Mouse (Mus musculus) lung, postnatal 0 days (tissue): ENCODE results near the gene Evx2. TPM values are rescaled to one million over a fixed set of nuclear protein-coding genes. Genes with fewer than 3 reads are reported as not detected.

Experiments used
- ATAC-seq: fragments of 200-750 bp; cut with Nextera tagmentation; 2 replicates; pipeline ENCODE4 v1.8.0; 2017; ENCODE audit warnings: moderate library complexity
- DNase-seq: peaks from one replicate; pipeline ENCODE4 v3.0.0-alpha.2; 2016; ENCODE audit warnings: low spot score
- H3K27ac ChIP-seq: fragments of 300-500 bp; sonication (generic); 2 replicates; pipeline ENCODE4 v1.5.1; 2014; ENCODE audit warnings: antibody characterized with exemption, mild to moderate bottlenecking, low read length, mixed read lengths
- H3K27me3 ChIP-seq: fragments of 300-500 bp; sonication (generic); replicated peaks from 2 replicates; pipeline ENCODE4 v1.6.1; 2014; ENCODE audit warnings: low read length, mixed read lengths; ENCODE audit not compliant: insufficient read depth
- H3K36me3 ChIP-seq: fragments of 300-500 bp; sonication (generic); 2 replicates; pipeline ENCODE4 v1.6.1; 2014; ENCODE audit warnings: low read length, mixed read lengths; ENCODE audit not compliant: insufficient read depth
- H3K4me1 ChIP-seq: fragments of 300-500 bp; sonication (generic); 2 replicates; pipeline ENCODE4 v1.6.1; 2014; ENCODE audit warnings: antibody characterized with exemption, low read depth, low read length, mixed read lengths; ENCODE audit not compliant: insufficient read depth
- H3K4me2 ChIP-seq: fragments of 300-500 bp; sonication (generic); replicated peaks from 2 replicates; pipeline ENCODE4 v1.6.1; 2014; ENCODE audit warnings: low read depth, mild to moderate bottlenecking, low read length, moderate library complexity, mixed read lengths
- H3K4me3 ChIP-seq: fragments of 300-500 bp; sonication (generic); 2 replicates; pipeline ENCODE4 v1.5.1; 2014; ENCODE audit warnings: low read depth, low read length
- H3K9ac ChIP-seq: fragments of 300-500 bp; sonication (generic); replicated peaks from 2 replicates; pipeline ENCODE4 v1.6.1; 2014; ENCODE audit warnings: low read depth, mild to moderate bottlenecking
- H3K9me3 ChIP-seq: fragments of 300-500 bp; sonication (generic); 2 replicates; pipeline ENCODE4 v1.6.1; 2016; ENCODE audit warnings: low read length, mixed read lengths
- CTCF ChIP-seq: IDR thresholded peaks from 2 replicates; pipeline ENCODE4 v1.5.1; 2016; ENCODE audit warnings: antibody characterized with exemption, mild to moderate bottlenecking
- EP300 ChIP-seq: IDR thresholded peaks from 2 replicates; pipeline ENCODE4 v1.6.1; 2016; ENCODE audit warnings: antibody characterized with exemption, mild to moderate bottlenecking, control low read depth
- whole genome bisulfite sequencing: fragments of 180-500 bp; shearing (Covaris S2); extraction: QIAGEN DNeasy Blood & Tissue Kit; methylation state at CpG from one replicate; pipeline ENCODE4 v1.1.7; 2014; 5-methylcytosine and 5-hydroxymethylcytosine counted together
- polyA plus RNA-seq: library from polyadenylated mRNA; unstranded; fragments of >200 nt; fragmentation: Nextera tagmentation; extraction: Ambion mirVana; gene quantifications from 2 replicates; pipeline ENCODE4 v1.2.1, GENCODE M21; 2015

Evx2 gene
- polyA plus RNA-seq, 1 experiment from 2014 or later = not detected

- TF ChIP-seq CTCF = no peak
- TF ChIP-seq EP300 = no peak
- peaks cover 8% of the 10 kb centered on the region; the same call in 1 of the 2 replicates for H3K4me1 ChIP-seq
- DNase-seq (no peak), ATAC-seq (no peak)
- H3K9me3 ChIP-seq = no peaks in the 10 kb centered on the region
- no peak overlapping the region for H3K27ac ChIP-seq
- no peak overlapping the region for H3K4me2 ChIP-seq
- H3K4me3 ChIP-seq = no peak overlapping the region
- no peaks in the 10 kb centered on the region for H3K36me3 ChIP-seq
- H3K27me3 ChIP-seq = peaks cover 91% of the 10 kb centered on the region
- 8% methylated on average over 22 of the region's 22 CpGs for WGBS
- no peak overlapping the region for H3K9ac ChIP-seq
Measured at GRCm38 (mm10) chr2:74700546-74701112, 41.3 kb upstream of the Evx2 start.

- Histone ChIP-seq H3K4me2 (no peak overlapping the region), H3K27me3 (peaks cover 91% of the 10 kb centered on the region), H3K9ac (no peak overlapping the region), H3K36me3 (no peaks in the 10 kb centered on the region), H3K9me3 (no peaks in the 10 kb centered on the region), H3K27ac (no peak overlapping the region), H3K4me1 (peaks cover 7% of the 10 kb centered on the region; the same call in 1 of the 2 replicates), H3K4me3 (no peak overlapping the region)
- ATAC-seq = no peak
- no peak for DNase-seq
- TF ChIP-seq EP300 (no peak), CTCF (no peak)
- WGBS = 5% methylated on average over 22 of the region's 23 CpGs
Measured at GRCm38 (mm10) chr2:74699664-74700545, 40.5 kb upstream of the Evx2 start.

GRCm38 (mm10) chr2:74699053-74699430 is 39.7 kb upstream of the Evx2 start:
- Histone ChIP-seq H3K36me3 (no peaks in the 10 kb centered on the region), H3K9ac (no peak overlapping the region), H3K9me3 (no peaks in the 10 kb centered on the region), H3K4me3 (no peak overlapping the region), H3K27ac (no peak overlapping the region), H3K4me1 (0 out of 2 replicates have a peak, but pooled peaks cover 5% of the 10 kb centered on the region), H3K27me3 (peaks cover 89% of the 10 kb centered on the region), H3K4me2 (no peak overlapping the region)
- DNase-seq = no peak
- ATAC-seq = no peak
- 3% methylated on average over 17 of the region's 17 CpGs for WGBS
- TF ChIP-seq EP300 (no peak), CTCF (no peak)

- H3K9ac ChIP-seq = no peak overlapping the region
- H3K4me2 ChIP-seq = peak overlapping the region; percentile 52
- under 1% methylated on average over 60 of the region's 86 CpGs for WGBS
- ATAC-seq (0 out of 2 replicates have a peak, but pooled peaks have one; percentile 14), DNase-seq (no peak)
- H3K27me3 ChIP-seq = peaks cover 89% of the 10 kb centered on the region
- H3K4me3 ChIP-seq = peak overlapping the region; percentile 28
- no peaks in the 10 kb centered on the region for H3K9me3 ChIP-seq
- no peak for TF ChIP-seq CTCF
- TF ChIP-seq EP300 = no peak
- H3K4me1 ChIP-seq = 0 out of 2 replicates have a peak, but pooled peaks cover 5% of the 10 kb centered on the region
- no peak overlapping the region for H3K27ac ChIP-seq
- H3K36me3 ChIP-seq = no peaks in the 10 kb centered on the region
Measured at GRCm38 (mm10) chr2:74698201-74699052, 39.1 kb upstream of the Evx2 start.

GRCm38 (mm10) chr2:74697567-74698121 is 38.3 kb upstream of the Evx2 start, which contains the start of gene Hoxd9:
Hoxd9 (plus strand) TSS chr2:74697727.
- H3K36me3 ChIP-seq = no peaks in the 10 kb centered on the region
- ATAC-seq = peak; percentile 44
- no peak within 1 kb of the TSS for H3K9ac ChIP-seq

More at GRCm38 (mm10) chr2:74697567-74698121, 38.3 kb upstream of the Evx2 start, which contains the start of gene Hoxd9:
- H3K9me3 ChIP-seq = no peaks in the 10 kb centered on the region
- peaks cover 89% of the 10 kb centered on the region for H3K27me3 ChIP-seq
- DNase-seq = no peak
- H3K27ac ChIP-seq = no peak within 1 kb of the TSS
- 1% methylated on average over 35 of the region's 43 CpGs for WGBS
- 0 out of 2 replicates have a peak, but pooled peaks cover 5% of the 10 kb centered on the region for H3K4me1 ChIP-seq
- H3K4me3 ChIP-seq = peak within 1 kb of the TSS; percentile 28
- H3K4me2 ChIP-seq = peak within 1 kb of the TSS; percentile 52
- TF ChIP-seq CTCF (peak; percentile 29; the same call in 1 of the 2 replicates), EP300 (no peak)
